Mouse (Mus musculus) adrenal gland, postnatal 4 days (tissue): Measurements from ENCODE around the gene Ttc24. TPM values are rescaled to one million over a fixed set of nuclear protein-coding genes. Genes with fewer than 3 reads are reported as not detected.
A peak's percentile ranks its signal among the peaks of the same experiment; 100 is the strongest.

Experiments used
- DNase-seq, 2 experiments: peaks; one replicate each; pipeline ENCODE4 v3.0.0; 2021 to 2022; ENCODE audit warnings: low spot score in 2 of 2, mixed read lengths in 2 of 2
- total RNA-seq, 2 experiments: library from RNA; stranded (reverse); gene quantifications; 2 replicates each; pipeline ENCODE4 v1.2.3; 2021

Ttc24 gene
- total RNA-seq, 2 experiments from 2014 or later, result not detected

DNA sequence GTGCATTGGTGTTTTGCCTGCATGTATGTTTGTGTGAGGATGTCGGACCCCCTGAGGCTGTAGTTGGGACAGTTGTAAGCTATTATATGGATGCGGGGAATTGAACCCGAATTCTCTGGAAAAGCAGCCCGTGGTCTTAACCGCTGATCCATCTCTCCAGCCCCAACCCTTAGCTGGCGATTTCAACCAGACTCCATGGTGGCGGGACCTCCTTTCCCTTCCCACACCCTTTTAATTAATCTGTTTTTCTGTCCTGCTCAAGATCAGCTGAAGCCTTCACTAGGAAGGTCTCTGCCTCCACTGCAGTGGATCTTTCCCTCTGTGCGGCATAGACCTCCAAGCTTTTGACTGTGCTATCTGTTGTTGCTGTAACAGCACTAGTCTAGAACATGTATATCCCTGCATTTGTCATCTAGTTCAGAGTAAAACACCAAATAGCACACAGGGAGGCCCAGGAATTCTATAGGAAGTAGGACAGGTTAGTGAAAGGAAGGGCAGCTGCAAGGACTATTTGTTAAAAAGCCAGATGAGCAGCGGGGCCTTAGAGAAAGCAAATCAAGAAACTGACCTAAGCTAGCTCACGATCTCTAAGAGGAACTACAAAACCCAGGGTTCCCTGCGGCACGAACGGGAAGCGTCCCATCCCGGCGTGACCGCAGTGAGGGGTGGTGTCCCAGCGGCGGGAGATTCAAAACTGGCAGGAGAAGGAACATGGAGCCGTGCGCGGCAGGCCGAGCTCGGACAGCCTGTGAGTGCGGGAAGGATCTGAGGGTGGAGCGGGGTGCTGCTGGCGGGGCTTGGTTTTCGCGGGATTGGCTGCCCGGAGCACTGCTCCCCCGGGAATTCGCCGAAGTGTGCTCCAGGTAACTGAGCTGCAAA lies 3.5 kb upstream of the Ttc24 start, which contains the start of gene Iqgap3:
Gene Iqgap3, plus strand, starts transcription at position 627 of the 879 bp plus-strand sequence.
- DNase-seq, result peak; percentile 74 to 81

DNA sequence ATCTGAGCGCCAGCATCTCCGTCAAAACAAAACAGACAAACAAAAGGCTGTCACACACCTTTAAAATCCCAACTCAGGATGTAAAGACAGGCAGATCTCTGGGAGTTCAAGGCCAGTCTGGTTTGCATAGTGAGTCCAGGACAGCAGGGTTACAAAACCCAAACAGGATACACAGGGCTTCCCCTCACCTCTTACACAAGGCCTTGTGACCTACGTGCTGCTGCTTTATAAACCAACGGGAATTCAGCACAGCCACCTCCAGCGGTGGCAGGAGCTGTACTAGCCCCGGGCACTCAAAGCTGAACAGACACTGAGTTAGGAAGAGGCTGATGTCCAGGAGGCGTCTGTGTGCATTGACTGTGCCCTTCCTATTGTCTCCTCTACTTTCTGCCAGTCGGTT lies 663 bp downstream of the Ttc24 start:
- DNase-seq, result no peak

DNA sequence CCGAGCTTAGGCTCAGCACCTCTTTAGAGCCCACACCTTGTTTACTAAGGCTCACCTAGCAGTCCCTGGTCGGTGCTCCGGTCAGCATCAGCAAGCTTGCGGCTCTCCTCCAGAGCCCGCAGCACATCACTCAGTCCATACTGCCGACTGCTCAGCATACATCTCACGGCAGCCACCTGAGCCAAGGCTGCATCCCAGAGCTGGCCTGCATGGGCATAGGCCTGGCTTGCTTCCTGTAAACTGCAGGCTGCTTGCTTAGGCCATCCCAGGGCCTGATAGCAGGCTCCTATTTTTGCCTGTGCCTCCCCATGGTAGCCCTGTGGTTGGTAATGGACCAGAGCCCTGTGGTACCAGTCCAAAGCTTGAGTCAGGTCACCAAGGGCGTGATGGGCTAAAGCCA lies 3.3 kb downstream of the Ttc24 start:
- no peak for DNase-seq

DNA sequence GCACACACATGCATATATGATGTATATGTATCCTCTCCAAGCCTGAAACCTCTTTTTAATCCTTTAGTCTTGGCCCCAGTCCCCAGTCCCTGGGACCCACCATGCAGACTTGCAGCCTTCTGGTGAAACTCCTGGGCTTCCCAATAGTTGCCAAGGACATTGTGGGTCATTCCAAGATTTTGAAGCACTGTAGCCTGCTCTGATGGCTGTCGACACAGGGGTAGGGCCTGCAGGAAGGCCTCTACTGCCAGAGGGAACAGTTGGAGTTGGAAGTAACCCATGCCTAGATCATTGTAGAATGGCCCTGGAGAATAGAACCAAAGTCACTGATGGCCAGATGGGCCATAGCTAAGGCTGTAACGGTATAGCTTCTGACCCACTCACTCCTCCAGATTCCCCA lies 3.8 kb downstream of the Ttc24 start:
- no peak for DNase-seq

DNA sequence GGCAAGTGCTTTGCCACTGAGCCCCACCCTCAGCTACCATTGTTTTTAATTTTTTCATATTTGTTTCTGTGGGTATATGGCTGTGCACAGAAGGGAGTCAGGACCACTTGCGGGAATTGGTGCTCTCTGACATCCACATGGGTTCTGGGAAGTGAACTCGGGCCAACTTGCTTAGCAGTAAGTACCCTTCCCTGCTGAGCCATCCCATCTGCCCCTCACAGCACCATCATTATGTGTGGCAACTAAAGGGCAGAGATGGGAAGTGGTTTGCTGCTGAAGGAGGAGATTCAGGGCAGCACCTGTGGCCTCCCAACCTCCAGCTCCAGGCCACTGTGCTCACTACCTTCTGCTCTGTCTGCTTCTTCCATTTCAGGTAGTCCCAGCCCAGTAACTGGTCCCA lies 4.5 kb downstream of the Ttc24 start:
- no peak for DNase-seq

DNA sequence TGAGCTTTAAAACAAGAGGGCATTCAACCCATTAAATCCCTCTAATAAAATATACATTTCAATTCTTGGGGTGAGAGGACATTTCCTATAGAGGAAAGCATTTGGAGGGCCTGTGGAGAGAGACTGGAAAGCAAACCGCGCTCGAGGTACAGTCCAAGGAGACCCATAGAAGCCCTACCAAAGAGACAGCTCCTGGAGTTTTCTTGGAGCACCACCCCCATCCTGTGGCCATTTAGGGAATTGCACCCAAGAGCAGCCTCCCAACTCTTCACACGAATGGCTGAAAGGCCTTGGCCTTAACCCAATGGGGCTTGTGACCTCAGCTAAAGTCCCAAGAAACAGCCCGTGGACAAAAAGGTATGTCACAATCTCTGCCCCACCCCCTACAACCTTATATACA lies 6.3 kb downstream of the Ttc24 start:
- DNase-seq, result peak; percentile 74 to 76

DNA sequence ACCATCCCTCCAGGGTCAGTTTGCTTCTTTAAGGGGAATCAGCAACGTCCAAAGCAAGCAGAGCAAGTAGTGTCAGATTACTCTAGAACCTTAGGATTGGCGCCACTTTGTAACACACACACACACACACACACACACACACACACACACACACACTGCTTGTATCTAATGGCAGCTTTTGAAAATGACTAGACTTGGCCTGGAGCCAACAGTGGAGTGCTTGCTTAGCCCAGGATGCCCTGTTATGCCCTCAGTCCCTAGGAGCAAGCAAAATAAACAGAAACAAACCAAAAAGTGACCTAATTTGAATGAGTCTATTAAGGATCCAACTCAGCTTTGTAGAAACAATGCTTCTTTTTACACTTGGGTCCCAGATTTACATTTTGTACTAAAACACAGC lies 9.7 kb downstream of the Ttc24 start:
- no peak for DNase-seq

DNA sequence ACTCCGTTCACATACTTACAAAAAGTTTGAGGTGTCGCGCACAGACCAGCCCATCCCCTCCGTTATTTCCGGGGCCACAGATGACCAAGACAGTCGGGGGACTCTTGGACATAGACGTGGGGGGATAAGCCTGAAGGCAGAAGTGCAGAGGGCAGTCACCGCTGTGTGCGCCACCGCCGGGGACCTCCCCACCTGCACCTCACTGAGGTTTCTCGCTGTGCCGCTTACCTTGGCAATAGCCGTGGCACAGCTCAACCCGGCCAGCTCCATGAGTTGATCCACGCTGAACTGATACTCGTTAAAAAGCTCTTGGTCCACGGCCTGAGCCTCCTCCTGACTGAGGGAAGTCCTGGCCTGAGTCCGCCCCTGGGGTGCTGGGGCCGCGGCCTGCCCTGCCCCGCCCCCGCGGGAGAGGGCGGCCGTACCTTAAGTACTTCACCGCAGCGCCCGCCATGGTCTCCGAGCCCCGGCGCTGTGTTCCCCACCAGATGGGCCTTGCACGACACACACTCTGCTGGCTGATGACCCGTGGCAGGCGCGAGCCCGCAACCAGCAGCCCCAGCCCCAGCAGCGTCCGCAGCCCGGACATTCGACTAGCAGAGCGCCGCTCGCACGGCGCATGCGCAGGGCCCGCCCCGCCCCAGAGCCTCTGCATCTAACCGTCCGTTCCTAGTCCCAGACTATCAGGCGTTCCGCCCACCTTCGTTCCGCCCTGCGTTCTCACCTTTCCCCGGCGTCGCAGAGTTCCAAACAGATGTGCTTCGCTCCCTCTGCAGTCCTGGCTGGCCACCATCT lies 20.0 kb downstream of the Ttc24 start, which contains the start of gene Naxe:
Gene Naxe, minus strand, starts transcription at position 594 of the 795 bp plus-strand sequence.
- DNase-seq, result peak; percentile 66 to 77

DNA sequence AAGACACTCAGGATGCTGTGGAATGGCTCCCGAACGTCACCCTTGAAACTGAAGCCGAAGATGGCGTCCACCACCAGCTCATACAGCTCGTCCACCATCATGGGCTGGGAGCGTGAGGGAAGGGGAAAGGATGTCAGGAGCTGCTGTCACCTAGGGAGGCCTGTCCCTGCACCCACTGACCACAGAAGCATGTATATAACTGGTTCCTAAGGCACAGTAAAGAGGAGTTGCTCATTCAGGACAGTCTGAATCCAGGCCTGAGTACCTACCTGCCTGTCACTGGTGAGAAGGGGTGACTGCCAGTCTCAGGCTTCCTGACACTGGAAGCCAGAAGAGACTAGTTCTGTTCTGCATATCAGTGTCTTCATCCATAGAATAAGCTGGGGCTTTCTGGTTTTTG lies 21.1 kb downstream of the Ttc24 start:
- DNase-seq, result no peak

DNA sequence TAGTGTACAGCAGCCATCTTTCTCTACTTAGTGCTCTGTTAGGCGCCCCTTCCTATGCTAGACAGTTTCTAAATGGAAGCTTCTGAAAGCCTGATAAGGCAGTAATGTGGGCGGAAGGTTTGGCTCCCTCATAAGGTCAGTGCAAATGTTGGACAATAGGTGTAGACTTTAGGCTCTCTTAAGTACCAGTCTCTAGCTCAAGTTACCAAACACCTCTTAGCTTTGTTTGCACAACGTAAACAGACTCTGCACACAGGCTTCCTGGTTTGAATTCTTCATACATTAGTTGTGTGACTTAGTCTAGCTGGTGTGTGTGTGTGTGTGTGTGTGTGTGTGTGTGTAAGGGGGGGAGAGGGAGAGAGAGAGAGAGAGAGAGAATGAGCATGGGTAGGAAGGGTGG lies 28.6 kb downstream of the Ttc24 start:
- DNase-seq, result no peak

DNA sequence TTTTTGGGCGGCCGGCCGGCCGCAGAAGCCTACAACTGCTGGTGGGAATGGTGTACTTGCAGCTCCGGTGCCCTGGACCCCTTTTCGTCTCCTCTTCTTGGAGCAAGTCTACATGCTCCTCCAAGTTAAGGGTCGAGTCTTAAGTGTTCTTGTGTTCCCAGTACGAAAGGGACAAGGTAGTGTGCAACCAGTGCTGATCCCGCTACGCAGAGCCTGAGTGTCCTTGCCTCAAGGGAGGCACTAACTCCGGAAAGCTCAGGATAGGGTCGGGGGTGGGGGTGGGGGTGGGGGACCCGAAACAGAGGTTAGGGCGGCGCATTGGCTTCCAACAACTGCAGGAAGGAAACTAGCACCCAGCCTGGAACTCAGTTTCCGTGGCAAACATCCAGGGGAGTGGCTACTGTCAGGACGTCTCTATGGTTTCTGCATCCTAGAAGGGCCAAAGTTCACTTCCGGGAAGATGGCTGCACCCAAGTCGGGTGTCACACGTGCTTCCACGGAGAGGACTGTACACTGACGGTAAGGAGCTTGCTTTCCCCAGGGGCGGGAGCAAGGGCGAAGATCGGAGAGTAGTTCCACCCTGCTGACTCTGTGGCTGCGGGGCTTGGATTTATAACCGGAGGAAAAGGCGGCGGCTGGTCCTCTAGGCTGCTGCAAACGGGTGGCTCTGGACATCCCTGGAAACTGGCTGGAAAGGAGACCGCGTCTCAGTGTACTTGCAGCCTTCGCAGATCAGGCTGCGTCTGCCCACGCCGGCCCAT lies 35.3 kb downstream of the Ttc24 start, which contains the start of gene Gpatch4:
Gene Gpatch4, plus strand, starts transcription at position 448 of the 761 bp plus-strand sequence.
- peak; percentile 39 to 73 for DNase-seq

DNA sequence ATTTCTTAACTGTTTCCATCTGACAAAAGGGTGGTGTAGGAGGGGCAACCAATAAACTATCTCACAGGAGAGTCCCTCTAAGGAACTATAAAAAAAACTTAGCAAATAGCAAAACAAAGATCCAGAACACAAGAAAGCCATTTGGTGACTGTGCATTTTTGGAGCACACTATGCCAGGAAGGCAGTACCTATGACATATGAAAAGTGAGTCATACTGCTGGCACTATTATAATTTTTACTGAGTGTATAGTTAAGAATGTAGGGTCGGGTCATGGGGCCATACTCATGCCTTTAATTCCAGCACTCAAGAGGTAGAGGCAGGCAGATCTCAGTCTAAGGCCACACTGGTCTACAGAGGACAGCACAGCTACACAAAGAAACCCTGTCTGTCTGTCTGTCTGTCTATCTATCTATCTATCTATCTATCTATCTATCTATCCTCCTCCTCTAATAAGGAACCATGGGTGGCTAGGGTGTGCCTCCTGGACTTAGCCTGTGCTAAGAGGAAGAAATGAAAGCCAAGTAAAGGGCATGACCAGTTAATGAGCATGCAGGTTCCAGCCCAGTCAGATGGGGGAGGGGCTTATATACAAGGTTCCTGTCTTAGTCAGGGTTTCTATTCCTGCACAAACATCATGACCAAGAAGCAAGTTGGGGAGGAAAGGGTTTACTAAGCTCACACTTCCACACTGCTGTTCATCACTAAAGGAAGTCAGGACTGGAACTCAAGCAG lies 42.4 kb downstream of the Ttc24 start:
- DNase-seq, result no peak

DNA sequence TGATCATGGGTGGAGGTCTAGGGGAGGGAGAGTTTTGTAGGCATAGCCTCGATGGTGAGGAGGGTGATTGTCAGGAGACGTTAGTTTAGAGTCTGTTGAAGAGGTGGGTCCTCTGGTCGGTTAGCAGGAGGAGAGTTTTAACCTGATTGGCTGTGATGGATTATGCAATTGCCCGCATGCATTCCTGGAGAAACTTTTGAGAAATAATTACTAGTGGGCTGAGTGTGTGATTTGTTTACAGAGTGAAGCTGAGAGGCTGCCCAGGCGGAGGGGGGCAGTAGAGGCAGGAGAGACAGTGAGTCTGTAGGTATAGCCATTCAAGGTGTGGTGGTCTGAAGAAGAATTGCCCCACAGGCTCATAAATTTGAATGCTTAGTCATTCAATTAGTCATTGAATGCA lies 44.6 kb downstream of the Ttc24 start:
- no peak for DNase-seq

DNA sequence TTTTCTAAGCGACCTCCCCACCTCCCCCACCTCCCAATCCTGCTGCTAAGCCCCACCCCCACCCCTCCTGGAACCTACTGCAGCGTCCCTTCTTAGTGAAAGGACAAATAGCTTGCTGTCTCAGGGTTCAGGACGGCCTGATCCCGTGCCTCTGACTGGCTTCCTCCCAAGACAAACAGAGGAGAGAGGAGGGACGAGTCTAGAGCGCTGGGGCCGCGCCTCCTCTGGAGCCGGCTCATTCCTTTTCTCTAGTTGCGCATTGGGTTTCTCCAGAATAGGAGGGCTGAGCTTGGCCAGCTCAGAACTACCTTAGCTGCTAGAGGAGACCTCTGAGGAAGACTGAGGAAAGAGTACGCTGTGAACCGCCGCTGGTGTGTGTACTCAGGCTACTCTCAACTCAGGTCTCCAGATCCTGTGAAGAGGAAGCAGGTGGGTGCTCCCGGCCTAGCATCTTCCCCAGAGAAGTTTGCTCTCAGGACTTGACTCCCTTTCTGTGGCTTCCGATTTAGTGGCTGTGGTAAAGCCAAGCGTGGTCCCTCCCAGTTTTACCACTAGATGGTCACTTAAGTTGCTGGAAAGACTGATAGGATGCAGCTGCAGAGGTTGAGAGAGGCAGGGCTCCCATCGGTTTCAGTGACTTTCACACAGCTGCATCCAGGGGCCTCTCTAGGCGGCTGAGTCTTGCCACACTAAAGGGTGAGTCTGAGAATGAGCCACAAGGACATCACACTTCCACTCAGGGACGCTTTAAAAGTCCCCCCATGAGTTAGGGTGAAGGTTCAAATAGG lies 47.3 kb downstream of the Ttc24 start:
- DNase-seq, result peak in 1 of 2 experiments; percentile 13

DNA sequence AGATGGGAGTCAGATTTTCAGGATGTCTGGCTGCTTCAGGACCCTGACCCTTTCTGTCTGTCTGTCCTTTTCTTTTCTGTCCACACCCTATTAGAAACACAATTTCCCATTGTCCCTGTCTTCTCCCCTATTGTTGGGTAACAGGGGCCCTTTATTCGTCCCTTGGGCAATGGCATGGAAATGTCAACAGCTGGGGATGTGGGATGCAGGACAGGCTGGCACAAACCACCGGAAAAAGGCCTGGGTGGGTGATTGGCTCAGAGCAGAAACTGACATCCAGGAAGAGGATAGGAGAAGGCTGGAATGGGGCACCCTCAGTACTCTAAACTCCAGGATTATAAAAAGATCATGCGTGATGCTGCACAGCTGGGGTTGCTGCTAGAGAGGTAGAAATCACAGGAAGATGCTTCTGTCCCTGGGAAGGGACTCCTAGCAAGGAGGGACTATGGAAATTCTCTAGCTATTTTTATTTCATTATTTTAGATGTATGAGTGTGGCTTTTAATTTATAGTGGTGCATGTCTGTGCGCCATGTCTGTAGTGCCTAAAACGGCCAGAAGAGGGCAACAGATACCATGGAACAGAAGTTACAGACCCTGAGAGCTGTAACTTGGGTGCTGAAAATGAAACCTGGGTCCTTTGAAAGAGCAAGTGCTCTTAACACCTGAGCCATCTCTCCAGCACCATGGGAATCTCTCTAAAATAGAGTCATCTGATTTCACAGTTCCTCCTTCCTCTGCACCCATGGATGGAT lies 50.5 kb downstream of the Ttc24 start, which contains the start of gene Hapln2:
Gene Hapln2, minus strand, starts transcription at position 150 of the 753 bp plus-strand sequence.
- DNase-seq, result no peak

DNA sequence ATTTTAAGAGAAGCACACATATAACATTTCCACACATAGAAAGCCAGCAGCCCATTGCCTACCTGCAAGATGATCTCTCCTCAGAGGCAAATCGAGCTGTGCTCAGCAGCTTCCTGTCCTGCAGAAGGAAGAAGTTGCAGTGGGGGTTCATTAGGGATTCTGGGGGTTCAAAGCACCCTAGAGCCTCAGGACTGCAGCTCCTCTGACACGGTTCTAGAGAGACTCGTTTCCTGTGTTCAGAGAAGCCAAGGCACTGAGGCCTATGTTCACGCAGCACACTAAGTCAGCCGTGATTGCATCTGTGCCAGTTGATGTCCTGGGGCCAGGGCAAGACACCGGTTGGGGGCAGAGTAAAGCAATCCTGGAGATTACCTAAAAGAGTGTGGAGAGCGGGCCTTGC lies 51.3 kb downstream of the Ttc24 start:
- DNase-seq, result no peak

DNA sequence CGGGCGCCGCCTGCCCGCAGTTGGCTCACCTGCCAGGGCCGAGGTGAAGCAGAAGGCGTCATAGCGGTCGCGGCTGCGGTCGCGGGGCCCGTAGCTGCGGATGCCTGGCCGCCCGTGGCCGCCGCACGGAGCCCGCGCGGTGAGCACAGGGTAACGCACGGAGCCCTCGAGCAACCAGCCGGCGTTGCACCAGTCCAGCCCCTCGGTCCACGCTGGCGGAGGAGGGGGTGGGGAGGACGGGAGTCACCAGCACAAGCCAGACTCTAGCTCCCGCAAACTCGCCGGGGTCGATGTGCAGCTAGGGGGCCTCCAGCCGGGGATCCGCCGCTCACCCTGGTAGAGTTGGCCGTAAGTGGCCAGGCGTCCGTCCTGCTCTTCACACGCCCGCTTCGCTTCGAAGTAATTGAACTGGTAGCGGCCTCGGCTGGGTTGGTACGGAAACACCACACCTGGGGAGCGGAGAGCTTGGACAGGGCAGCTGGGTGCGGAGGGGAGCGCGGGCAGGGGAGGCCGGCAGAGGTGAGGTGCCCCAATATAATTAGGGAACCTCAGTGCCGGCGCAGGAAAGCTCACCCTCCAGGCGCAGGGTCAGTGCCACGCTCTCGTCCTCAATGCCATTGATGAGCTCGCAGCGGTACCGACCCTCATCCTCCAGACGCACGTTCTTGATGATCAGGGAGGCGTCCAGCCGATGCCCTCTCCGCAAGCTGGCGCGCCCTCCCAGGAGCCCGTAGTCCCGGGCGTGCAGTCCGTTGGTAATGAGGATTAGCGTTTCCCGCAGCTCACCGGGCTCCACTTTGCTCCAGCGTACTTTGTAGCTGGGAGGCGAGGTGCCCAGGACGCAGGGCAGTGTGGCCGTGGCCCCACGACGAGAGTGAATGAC lies 54.7 kb downstream of the Ttc24 start:
- no peak for DNase-seq
